Mouse (Mus musculus) MEL (cell line): ENCODE data around the gene Macc1. TPM values are rescaled to one million over a fixed set of nuclear protein-coding genes. Genes with fewer than 3 reads are reported as not detected.

Source experiments
- DNase-seq: peaks from one replicate; pipeline ENCODE4 v3.0.0; 2011; ENCODE audit warnings: low read depth, low spot score
- H3K27ac ChIP-seq: 2 replicates; pipeline ENCODE4 v1.5.1; 2012; ENCODE audit warnings: low read depth, mild to moderate bottlenecking, control low read depth, low read length, moderate library complexity; ENCODE audit not compliant: control insufficient read depth
- H3K27me3 ChIP-seq, 2 experiments: fragments of 150-350 bp in 1 of 2; sonication (generic) in 1 of 2; 2 replicates each; pipeline ENCODE4 v1.6.1; 2012; ENCODE audit warnings: low read length in 2 of 2, mild to moderate bottlenecking in 2 of 2, improper control_type of control experiment in 1 of 2, moderate library complexity in 1 of 2; ENCODE audit not compliant: insufficient read depth in 2 of 2, control insufficient read depth in 1 of 2
- H3K36me3 ChIP-seq, 2 experiments: 2 replicates each; pipeline ENCODE4 v1.6.1; 2012 to 2014; ENCODE audit warnings: low read length in 2 of 2, improper control_type of control experiment in 1 of 2, inconsistent platforms in 1 of 2, mild to moderate bottlenecking in 1 of 2; ENCODE audit not compliant: insufficient read depth in 2 of 2, control insufficient read depth in 1 of 2
- H3K4me1 ChIP-seq, 2 experiments: fragments of 150-350 bp in 1 of 2; sonication (generic) in 1 of 2; 2 replicates each; pipeline ENCODE4 v1.6.1; 2012; ENCODE audit warnings: low read length in 2 of 2, improper control_type of control experiment in 1 of 2, mild to moderate bottlenecking in 1 of 2; ENCODE audit not compliant: insufficient read depth in 2 of 2, control insufficient read depth in 1 of 2
- H3K4me3 ChIP-seq, 2 experiments: fragments of 150-350 bp in 1 of 2; sonication (generic) in 1 of 2; 2 replicates each; pipeline ENCODE4 v1.5.1; 2012; ENCODE audit warnings: low read depth in 2 of 2, low read length in 2 of 2, mild to moderate bottlenecking in 2 of 2, moderate library complexity in 2 of 2, control low read depth in 1 of 2, improper control_type of control experiment in 1 of 2; ENCODE audit not compliant: control insufficient read depth in 1 of 2, insufficient read depth in 1 of 2
- H3K79me2 ChIP-seq: 2 replicates; pipeline ENCODE4 v1.6.1; 2012; ENCODE audit warnings: mild to moderate bottlenecking, low read length, moderate library complexity; ENCODE audit not compliant: control insufficient read depth, poor library complexity, insufficient read depth
- H3K9ac ChIP-seq: 2 replicates; pipeline ENCODE4 v1.6.1; 2012; ENCODE audit warnings: low read depth, mild to moderate bottlenecking, control low read depth, low read length, moderate library complexity; ENCODE audit not compliant: control insufficient read depth, poor library complexity, severe bottlenecking
- H3K9me3 ChIP-seq: fragments of 150-350 bp; sonication (generic); replicated peaks from 2 replicates; pipeline ENCODE4 v1.6.1; 2012; ENCODE audit warnings: mild to moderate bottlenecking, low read length, improper control_type of control experiment, moderate library complexity; ENCODE audit not compliant: insufficient read depth
- CHD1 ChIP-seq: IDR thresholded peaks from 2 replicates; pipeline ENCODE4 v1.6.1; 2012; ENCODE audit warnings: low read depth, mild to moderate bottlenecking, inconsistent platforms, low read length, improper control_type of control experiment
- E2F4 ChIP-seq: IDR thresholded peaks from 2 replicates; pipeline ENCODE4 v1.6.1; 2011; ENCODE audit warnings: low read depth, low read length, improper control_type of control experiment, borderline replicate concordance
- ELF1 ChIP-seq: IDR thresholded peaks from 2 replicates; pipeline ENCODE4 v1.6.1; 2014; ENCODE audit warnings: low read depth, mild to moderate bottlenecking, inconsistent platforms, low read length, improper control_type of control experiment, moderate library complexity
- ETS1 ChIP-seq: IDR thresholded peaks from 2 replicates; pipeline ENCODE4 v1.6.1; 2012; ENCODE audit warnings: low read depth, mild to moderate bottlenecking, inconsistent platforms, low read length, improper control_type of control experiment, moderate library complexity
- GATA1 ChIP-seq: IDR thresholded peaks from 2 replicates; pipeline ENCODE4 v1.6.1; 2011; ENCODE audit warnings: low read depth, low read length, improper control_type of control experiment
- JUND ChIP-seq: IDR thresholded peaks from 2 replicates; pipeline ENCODE4 v1.6.1; 2011; ENCODE audit warnings: low read depth, mild to moderate bottlenecking, improper control_type of control experiment, low read length
- MAFK ChIP-seq: IDR thresholded peaks from 2 replicates; pipeline ENCODE4 v1.6.1; 2011; ENCODE audit warnings: low read depth, mild to moderate bottlenecking, low read length, improper control_type of control experiment, borderline replicate concordance
- MAX ChIP-seq: IDR thresholded peaks from 2 replicates; pipeline ENCODE4 v1.6.1; 2011; ENCODE audit warnings: low read length, improper control_type of control experiment
- MAZ ChIP-seq: IDR thresholded peaks from 2 replicates; pipeline ENCODE4 v1.6.1; 2012; ENCODE audit warnings: low read depth, mild to moderate bottlenecking, inconsistent platforms, low read length, improper control_type of control experiment
- MXI1 ChIP-seq: IDR thresholded peaks from 2 replicates; pipeline ENCODE4 v1.6.1; 2011; ENCODE audit warnings: mild to moderate bottlenecking, low read depth, low read length, improper control_type of control experiment
- MYB ChIP-seq: IDR thresholded peaks from 2 replicates; pipeline ENCODE4 v1.6.1; 2011; ENCODE audit warnings: mild to moderate bottlenecking, low read depth, low read length, improper control_type of control experiment
- POLR2A ChIP-seq, 2 experiments: IDR thresholded peaks; 2 replicates each; pipeline ENCODE4 v1.6.1; 2011 to 2012; ENCODE audit warnings: low read length in 2 of 2, mild to moderate bottlenecking in 2 of 2, control low read depth in 1 of 2, improper control_type of control experiment in 1 of 2, low read depth in 1 of 2, moderate library complexity in 1 of 2; ENCODE audit not compliant: control insufficient read depth in 1 of 2, insufficient read depth in 1 of 2, poor library complexity in 1 of 2
- POLR2AphosphoS2 ChIP-seq: IDR thresholded peaks from 2 replicates; pipeline ENCODE4 v1.6.1; 2011; ENCODE audit warnings: low read length, improper control_type of control experiment
- SIN3A ChIP-seq: IDR thresholded peaks from 2 replicates; pipeline ENCODE4 v1.6.1; 2012; ENCODE audit warnings: low read length, improper control_type of control experiment, inconsistent platforms
- UBTF ChIP-seq: IDR thresholded peaks from 2 replicates; pipeline ENCODE4 v1.6.1; 2012; ENCODE audit warnings: low read depth, mild to moderate bottlenecking, inconsistent platforms, low read length, improper control_type of control experiment, moderate library complexity, borderline replicate concordance; ENCODE audit not compliant: insufficient read depth
- USF2 ChIP-seq, 2 experiments: IDR thresholded peaks; 2 replicates each; pipeline ENCODE4 v1.6.1; 2011 to 2012; ENCODE audit warnings: improper control_type of control experiment in 2 of 2, low read length in 2 of 2, borderline replicate concordance in 1 of 2, inconsistent platforms in 1 of 2, low read depth in 1 of 2, mild to moderate bottlenecking in 1 of 2; ENCODE audit not compliant: insufficient read depth in 1 of 2
- ZC3H11A ChIP-seq: IDR thresholded peaks from 2 replicates; pipeline ENCODE4 v1.6.1; 2012; ENCODE audit warnings: low read depth, mild to moderate bottlenecking, inconsistent platforms, low read length, improper control_type of control experiment
- ZKSCAN1 ChIP-seq: IDR thresholded peaks from 2 replicates; pipeline ENCODE4 v1.6.1; 2012; ENCODE audit warnings: low read depth, mild to moderate bottlenecking, inconsistent platforms, low read length, improper control_type of control experiment, moderate library complexity
- ZMIZ1 ChIP-seq: IDR thresholded peaks from 2 replicates; pipeline ENCODE4 v1.6.1; 2012; ENCODE audit warnings: low read depth, mild to moderate bottlenecking, inconsistent platforms, low read length, improper control_type of control experiment, moderate library complexity
- polyA plus RNA-seq, 2 experiments: library from polyadenylated mRNA; stranded (reverse) in 1 of 2; unstranded in 1 of 2; fragments of >175 nt in 1 of 2; fragments of >200 nt in 1 of 2; gene quantifications; 2 replicates each; pipeline versions ENCODE4 v1.2.1 to v1.2.4; 2012; ENCODE audit warnings: low replicate concordance in 2 of 2, low read depth in 1 of 2; ENCODE audit not compliant: insufficient read length in 2 of 2, insufficient read depth in 1 of 2, missing spikeins in 1 of 2
- total RNA-seq: library from RNA; depleted of rRNA; stranded (reverse); fragments of 300-350 nt; gene quantifications from 2 replicates; pipeline ENCODE4 v1.2.3, GENCODE M21; 2012

Gene Macc1
- total and polyA plus RNA-seq, 3 experiments: not detected

GRCm38 (mm10) chr12:119410956-119411355 lies 96.9 kb downstream of the Macc1 start:
- TF ChIP-seq ETS1: no peak
- no peak for TF ChIP-seq JUND
- no peak for TF ChIP-seq MAX
- no peak for TF ChIP-seq ELF1
- no peak for TF ChIP-seq MXI1
- Histone ChIP-seq H3K9me3 (no peaks in the 10 kb centered on the region), H3K27ac (no peak overlapping the region), H3K9ac (no peak overlapping the region), H3K36me3 (no peaks in the 10 kb centered on the region), H3K79me2 (no peaks in the 10 kb centered on the region), H3K4me3 (no peak overlapping the region), H3K4me1 (no peaks in the 10 kb centered on the region), H3K27me3 (no peaks in the 10 kb centered on the region)
- no peak for DNase-seq

GRCm38 (mm10) chr12:119411982-119412381 lies 97.9 kb downstream of the Macc1 start:
- H3K4me1 ChIP-seq: no peaks in the 10 kb centered on the region
- no peak overlapping the region for H3K4me3 ChIP-seq
- H3K36me3 ChIP-seq: no peaks in the 10 kb centered on the region
- H3K9ac ChIP-seq: no peak overlapping the region
- no peaks in the 10 kb centered on the region for H3K9me3 ChIP-seq
- DNase-seq: no peak
- H3K27me3 ChIP-seq: no peaks in the 10 kb centered on the region
- no peak overlapping the region for H3K27ac ChIP-seq
- TF ChIP-seq ZMIZ1 (no peak), MAZ (no peak), UBTF (no peak), ZC3H11A (no peak), ELF1 (no peak), MAX (no peak), ZKSCAN1 (no peak), MXI1 (no peak), POLR2AphosphoS2 (no peak), ETS1 (no peak), GATA1 (no peak), USF2 (IDR thresholded peaks at IDR 0.05; ENCODE audit: borderline replicate concordance in 1 of 2, insufficient read depth in 1 of 2, low read depth in 1 of 2, low read length in 2 of 2) (no peak), MAFK (no peak), POLR2A (IDR thresholded peaks at IDR 0.05; ENCODE audit: control insufficient read depth in 1 of 2, insufficient read depth in 1 of 2, low read depth in 1 of 2, low read length in 2 of 2, poor library complexity in 1 of 2) (no peak), SIN3A (no peak), E2F4 (no peak), CHD1 (no peak), MYB (no peak)
- no peaks in the 10 kb centered on the region for H3K79me2 ChIP-seq
